Mouse (Mus musculus): Measurements from ENCODE around the gene Capn3. TPM values are rescaled to one million over a fixed set of nuclear protein-coding genes. Genes with fewer than 3 reads are reported as not detected.
A peak's percentile ranks its signal among the peaks of the same experiment; 100 is the strongest.

Capn3 gene
- polyA plus RNA-seq, 1 experiment from 2014 or later: 5.2 TPM

GRCm38 (mm10) chr2:120539333-120539732, 83.5 kb downstream of the Capn3 start:
- H3K36me3 ChIP-seq: peaks cover 33% of the 10 kb centered on the region
- H3K27me3 ChIP-seq (ENCODE audit: insufficient read depth, poor library complexity, severe bottlenecking): no peaks in the 10 kb centered on the region
- no peaks in the 10 kb centered on the region for H3K9me3 ChIP-seq
- peak overlapping the region; percentile 38 for H3K4me3 ChIP-seq
- 58% methylated on average over 3 of the region's 3 CpGs for WGBS
- DNase-seq (ENCODE audit: low spot score): no peak
- peaks cover 14% of the 10 kb centered on the region for H3K4me1 ChIP-seq
- peak overlapping the region; percentile 79 for H3K27ac ChIP-seq

GRCm38 (mm10) chr2:120539778-120540208, 84.0 kb downstream of the Capn3 start:
- peak overlapping the region; percentile 38 for H3K4me3 ChIP-seq
- DNase-seq (ENCODE audit: low spot score): peak; percentile 87
- peaks cover 14% of the 10 kb centered on the region for H3K4me1 ChIP-seq
- no peaks in the 10 kb centered on the region for H3K9me3 ChIP-seq
- 27% methylated on average over 1 of the region's 1 CpGs for WGBS
- no peaks in the 10 kb centered on the region for H3K27me3 ChIP-seq (ENCODE audit: insufficient read depth, poor library complexity, severe bottlenecking)
- H3K36me3 ChIP-seq: peaks cover 33% of the 10 kb centered on the region
- H3K27ac ChIP-seq: peak overlapping the region; percentile 79

GRCm38 (mm10) chr2:120544732-120545131, 88.9 kb downstream of the Capn3 start:
- Histone ChIP-seq H3K4me3 (no peak overlapping the region), H3K4me1 (peaks cover 5% of the 10 kb centered on the region), H3K27ac (no peak overlapping the region), H3K9me3 (no peaks in the 10 kb centered on the region), H3K27me3 (ENCODE audit: insufficient read depth, poor library complexity, severe bottlenecking) (no peaks in the 10 kb centered on the region), H3K36me3 (peaks cover 47% of the 10 kb centered on the region)
- WGBS: 92% methylated on average over 2 of the region's 2 CpGs
- DNase-seq (ENCODE audit: low spot score): no peak

Other genes with a start within 250 kb of the Capn3 start
- gene Pla2g4e, start 210.7 kb upstream of the Capn3 start, polyA plus RNA-seq (2016; fragmentation: Nextera tagmentation; extraction: Ambion mirVana): 0.52 and 0.54 TPM in 2 replicates
- gene Pla2g4d, start 166.8 kb upstream of the Capn3 start, polyA plus RNA-seq (2016; fragmentation: Nextera tagmentation; extraction: Ambion mirVana): 0.04 TPM in 1 of 2 replicates, not detected in the other
- 0.05 TPM in 1 of 2 replicates, not detected in the other for gene Pla2g4f, start 141.9 kb upstream of the Capn3 start, polyA plus RNA-seq (2016; fragmentation: Nextera tagmentation; extraction: Ambion mirVana)
- 17.4 and 19.2 TPM in 2 replicates for gene Vps39, start 102.9 kb upstream of the Capn3 start, polyA plus RNA-seq (2016; fragmentation: Nextera tagmentation; extraction: Ambion mirVana)
- 7.0 and 8.8 TPM in 2 replicates for gene Ganc, start 52.1 kb upstream of the Capn3 start, polyA plus RNA-seq (2016; fragmentation: Nextera tagmentation; extraction: Ambion mirVana)
- 4.4 and 4.5 TPM in 2 replicates for gene Tmem87a, start 51.9 kb upstream of the Capn3 start, polyA plus RNA-seq (2016; fragmentation: Nextera tagmentation; extraction: Ambion mirVana)
- 59.7 and 64.8 TPM in 2 replicates for gene Zfp106, start 107.8 kb downstream of the Capn3 start, polyA plus RNA-seq (2016; fragmentation: Nextera tagmentation; extraction: Ambion mirVana)
- 65.7 and 66.3 TPM in 2 replicates for gene Snap23, start 111.7 kb downstream of the Capn3 start, polyA plus RNA-seq (2016; fragmentation: Nextera tagmentation; extraction: Ambion mirVana)
- 27.4 and 28.5 TPM in 2 replicates for gene Haus2, start 153.4 kb downstream of the Capn3 start, polyA plus RNA-seq (2016; fragmentation: Nextera tagmentation; extraction: Ambion mirVana)
- 21.0 and 21.3 TPM in 2 replicates for gene Lrrc57, start 153.5 kb downstream of the Capn3 start, polyA plus RNA-seq (2016; fragmentation: Nextera tagmentation; extraction: Ambion mirVana)
- 1.7 and 2.3 TPM in 2 replicates for gene Stard9, start 173.1 kb downstream of the Capn3 start, polyA plus RNA-seq (2016; fragmentation: Nextera tagmentation; extraction: Ambion mirVana)

Measured in heart, embryonic 10.5 days (tissue).